Mouse (Mus musculus) CH12.LX (cell line): Measurements from ENCODE around the gene Nmrk1. TPM values are rescaled to one million over a fixed set of nuclear protein-coding genes. Genes with fewer than 3 reads are reported as not detected.
A peak's percentile ranks its signal among the peaks of the same experiment; 100 is the strongest.

ENCODE experiments used
- DNase-seq: peaks from one replicate; pipeline ENCODE4 v3.0.0-alpha.2; 2013; ENCODE audit errors: extremely low read depth
- H3K27ac ChIP-seq: 2 replicates; pipeline ENCODE4 v1.5.1; 2012; ENCODE audit warnings: low read depth, mild to moderate bottlenecking, control low read depth, moderate library complexity; ENCODE audit not compliant: insufficient read depth
- H3K27me3 ChIP-seq: replicated peaks from 2 replicates; pipeline ENCODE3; 2012; ENCODE audit warnings: inconsistent platforms
- H3K36me3 ChIP-seq, 2 experiments: replicated peaks in 1 of 2; 2 replicates each; pipeline versions ENCODE3 to v1.6.1; 2012; ENCODE audit warnings: inconsistent platforms in 1 of 2, low read length in 1 of 2, mild to moderate bottlenecking in 1 of 2, mixed read lengths in 1 of 2, moderate library complexity in 1 of 2; ENCODE audit not compliant: control insufficient read depth in 1 of 2, insufficient read depth in 1 of 2
- H3K4me1 ChIP-seq, 2 experiments: 2 replicates each; pipeline ENCODE4 v1.6.1; 2012; ENCODE audit warnings: inconsistent platforms in 1 of 2, moderate library complexity in 1 of 2; ENCODE audit not compliant: insufficient read depth in 2 of 2, control insufficient read depth in 1 of 2
- H3K4me2 ChIP-seq: 2 replicates; pipeline ENCODE4 v1.6.1; 2012; ENCODE audit warnings: low read depth, mild to moderate bottlenecking, control low read depth; ENCODE audit not compliant: poor library complexity, insufficient read depth, severe bottlenecking
- H3K4me3 ChIP-seq, 3 experiments: fragments of 150-350 bp in 1 of 3; sonication (generic) in 1 of 3; replicated peaks in 1 of 3; 2 replicates each; pipeline versions ENCODE3 to v1.5.1; 2011 to 2012; ENCODE audit warnings: low read depth in 2 of 3, low read length in 2 of 3, mild to moderate bottlenecking in 2 of 3, moderate library complexity in 2 of 3, control low read depth in 1 of 3, improper control_type of control experiment in 1 of 3, inconsistent platforms in 1 of 3, mixed read lengths in 1 of 3; ENCODE audit not compliant: poor library complexity in 1 of 3
- H3K79me2 ChIP-seq: replicated peaks from 2 replicates; pipeline ENCODE4 v1.6.1; 2012; ENCODE audit warnings: mild to moderate bottlenecking, moderate library complexity; ENCODE audit not compliant: control insufficient read depth, poor library complexity, insufficient read depth, severe bottlenecking; ENCODE audit errors: extremely low read depth
- H3K9ac ChIP-seq: 2 replicates; pipeline ENCODE4 v1.6.1; 2012; ENCODE audit warnings: low read depth, mild to moderate bottlenecking, control low read depth, moderate library complexity; ENCODE audit not compliant: insufficient read depth
- H3K9me3 ChIP-seq: replicated peaks from 2 replicates; pipeline ENCODE3; 2012; ENCODE audit warnings: low read length, inconsistent platforms, mixed read lengths
- BHLHE40 ChIP-seq: IDR thresholded peaks from 2 replicates; pipeline ENCODE4 v1.6.1; 2011; ENCODE audit warnings: mild to moderate bottlenecking, low read depth, low read length, improper control_type of control experiment
- CHD2 ChIP-seq: IDR thresholded peaks from 2 replicates; pipeline ENCODE4 v1.6.1; 2011; ENCODE audit warnings: low read length, improper control_type of control experiment
- CTCF ChIP-seq, 2 experiments: IDR thresholded peaks in 1 of 2; conservative IDR thresholded peaks in 1 of 2; 2 replicates each; pipeline ENCODE4 v1.5.1; 2011 to 2012; ENCODE audit warnings: low read depth in 2 of 2, low read length in 2 of 2, improper control_type of control experiment in 1 of 2, inconsistent platforms in 1 of 2, mild to moderate bottlenecking in 1 of 2, moderate library complexity in 1 of 2
- E2F4 ChIP-seq: IDR thresholded peaks from 2 replicates; pipeline ENCODE4 v1.6.1; 2011; ENCODE audit warnings: low read depth, low read length, improper control_type of control experiment; ENCODE audit not compliant: insufficient replicate concordance
- ETS1 ChIP-seq: conservative IDR thresholded peaks from 2 replicates; pipeline ENCODE4 v1.6.1; 2012; ENCODE audit warnings: low read depth, mild to moderate bottlenecking, inconsistent platforms, low read length, improper control_type of control experiment, moderate library complexity
- HCFC1 ChIP-seq: IDR thresholded peaks from 2 replicates; pipeline ENCODE4 v1.6.1; 2012; ENCODE audit warnings: low read depth, mild to moderate bottlenecking, inconsistent platforms, low read length, improper control_type of control experiment
- IRF4 ChIP-seq: IDR thresholded peaks from 2 replicates; pipeline ENCODE4 v1.6.1; 2014; ENCODE audit warnings: low read depth, mild to moderate bottlenecking, inconsistent platforms, low read length, improper control_type of control experiment
- JUN ChIP-seq: IDR thresholded peaks from 2 replicates; pipeline ENCODE4 v1.6.1; 2011; ENCODE audit warnings: low read depth, mild to moderate bottlenecking, low read length, improper control_type of control experiment, moderate library complexity; ENCODE audit not compliant: insufficient read depth
- JUND ChIP-seq: conservative IDR thresholded peaks from 2 replicates; pipeline ENCODE4 v1.6.1; 2011; ENCODE audit warnings: low read depth, low read length, improper control_type of control experiment
- KAT2A ChIP-seq: IDR thresholded peaks from 2 replicates; pipeline ENCODE4 v1.6.1; 2012; ENCODE audit warnings: low read length, improper control_type of control experiment, inconsistent platforms; ENCODE audit not compliant: insufficient replicate concordance
- MEF2A ChIP-seq: IDR thresholded peaks from 2 replicates; pipeline ENCODE4 v1.6.1; 2014; ENCODE audit warnings: low read depth, mild to moderate bottlenecking, inconsistent platforms, low read length, improper control_type of control experiment, borderline replicate concordance
- MYC ChIP-seq: IDR thresholded peaks from 2 replicates; pipeline ENCODE4 v1.6.1; 2011; ENCODE audit warnings: low read depth, mild to moderate bottlenecking, improper control_type of control experiment, low read length
- NRF1 ChIP-seq: IDR thresholded peaks from 2 replicates; pipeline ENCODE4 v1.6.1; 2014; ENCODE audit warnings: low read depth, mild to moderate bottlenecking, inconsistent platforms, low read length, improper control_type of control experiment, moderate library complexity
- PAX5 ChIP-seq: IDR thresholded peaks from 2 replicates; pipeline ENCODE4 v1.6.1; 2012; ENCODE audit warnings: low read length, inconsistent platforms, mixed read lengths
- POLR2A ChIP-seq: IDR thresholded peaks from 2 replicates; pipeline ENCODE4 v1.6.1; 2011; ENCODE audit warnings: low read depth, mild to moderate bottlenecking, improper control_type of control experiment, low read length
- POLR2AphosphoS2 ChIP-seq: IDR thresholded peaks from 2 replicates; pipeline ENCODE4 v1.6.1; 2011; ENCODE audit warnings: low read depth, low read length, improper control_type of control experiment
- RAD21 ChIP-seq: IDR thresholded peaks from 2 replicates; pipeline ENCODE4 v1.6.1; 2011; ENCODE audit warnings: low read depth, mild to moderate bottlenecking, low read length, improper control_type of control experiment, moderate library complexity
- RCOR1 ChIP-seq: conservative IDR thresholded peaks from 2 replicates; pipeline ENCODE4 v1.6.1; 2012; ENCODE audit warnings: low read depth, mild to moderate bottlenecking, inconsistent platforms, low read length, improper control_type of control experiment
- SIN3A ChIP-seq: IDR thresholded peaks from 2 replicates; pipeline ENCODE4 v1.6.1; 2012; ENCODE audit warnings: low read length, improper control_type of control experiment, inconsistent platforms
- SMC3 ChIP-seq: IDR thresholded peaks from 2 replicates; pipeline ENCODE4 v1.6.1; 2011; ENCODE audit warnings: low read depth, low read length, improper control_type of control experiment
- UBTF ChIP-seq: IDR thresholded peaks from 2 replicates; pipeline ENCODE4 v1.6.1; 2012; ENCODE audit warnings: low read depth, mild to moderate bottlenecking, inconsistent platforms, low read length, improper control_type of control experiment, moderate library complexity
- USF1 ChIP-seq: IDR thresholded peaks from 2 replicates; pipeline ENCODE4 v1.6.1; 2014; ENCODE audit warnings: low read depth, mild to moderate bottlenecking, inconsistent platforms, low read length, improper control_type of control experiment
- USF2 ChIP-seq: conservative IDR thresholded peaks from 2 replicates; pipeline ENCODE4 v1.6.1; 2011; ENCODE audit warnings: low read depth, low read length, improper control_type of control experiment
- ZC3H11A ChIP-seq: IDR thresholded peaks from 2 replicates; pipeline ENCODE4 v1.6.1; 2012; ENCODE audit warnings: low read depth, mild to moderate bottlenecking, inconsistent platforms, low read length, improper control_type of control experiment
- ZKSCAN1 ChIP-seq: IDR thresholded peaks from 2 replicates; pipeline ENCODE4 v1.6.1; 2012; ENCODE audit warnings: low read depth, inconsistent platforms, low read length, improper control_type of control experiment, borderline replicate concordance
- ZMIZ1 ChIP-seq: IDR thresholded peaks from 2 replicates; pipeline ENCODE4 v1.6.1; 2012; ENCODE audit warnings: low read depth, mild to moderate bottlenecking, inconsistent platforms, low read length, improper control_type of control experiment
- ZNF384 ChIP-seq: IDR thresholded peaks from 2 replicates; pipeline ENCODE4 v1.6.1; 2012; ENCODE audit warnings: low read depth, low read length, improper control_type of control experiment, inconsistent platforms
- dilution Hi-C: fragments of 300-500 bp; cut with MboI; formaldehyde crosslinking; loops from 2 replicates; pipeline ENCODE4 v1.14.3; 2020; ENCODE audit warnings: low sequenced_read_pairs; ENCODE audit not compliant: extremely low pct_unique_long_range_greater_than_20kb, extremely low pct_ligation_motif_present
- in situ Hi-C: fragments of 300-500 bp; cut with MboI; formaldehyde crosslinking; loops from 3 replicates; pipeline ENCODE4 v1.14.3; 2019; ENCODE audit warnings: low sequenced_read_pairs, low pct_ligation_motif_present, low pct_unique_long_range_greater_than_20kb, mixed read lengths
- polyA plus RNA-seq: library from polyadenylated mRNA; unstranded; fragments of >175 nt; gene quantifications from 2 replicates; pipeline ENCODE4 v1.2.1, GENCODE M21; 2012; ENCODE audit warnings: low read depth; ENCODE audit not compliant: insufficient read length
- total RNA-seq, 2 experiments: library from RNA; depleted of rRNA; stranded (reverse); fragments of 300-350 nt in 1 of 2; fragments of >200 nt in 1 of 2; gene quantifications; 2 replicates each; pipeline ENCODE4 v1.2.3; 2012 to 2014

The Nmrk1 gene
- total and polyA plus RNA-seq, 3 experiments: 9.7 to 10.1 (median 9.8) TPM

GRCm38 (mm10) chr19:18638949-18639348, 7.2 kb downstream of the Nmrk1 start (continued):
- no peak for TF ChIP-seq KAT2A
- no peak for TF ChIP-seq E2F4
- TF ChIP-seq JUND: peak; percentile 75
- TF ChIP-seq USF1: no peak
- no peak for TF ChIP-seq ZNF384
- TF ChIP-seq IRF4: peak; percentile 89
- no peak for TF ChIP-seq USF2
- no peak for TF ChIP-seq POLR2AphosphoS2
- TF ChIP-seq MYC: peak; percentile 74; the same call in 1 of the 2 replicates
- 0 out of 2 replicates have a peak, but pooled peaks have one; percentile 4 for TF ChIP-seq POLR2A
- peak; percentile 48; the same call in 1 of the 2 replicates for TF ChIP-seq RCOR1
- TF ChIP-seq MEF2A: peak; percentile 65; the same call in 1 of the 2 replicates
- no peak for TF ChIP-seq PAX5
- TF ChIP-seq RAD21: no peak

DNA sequence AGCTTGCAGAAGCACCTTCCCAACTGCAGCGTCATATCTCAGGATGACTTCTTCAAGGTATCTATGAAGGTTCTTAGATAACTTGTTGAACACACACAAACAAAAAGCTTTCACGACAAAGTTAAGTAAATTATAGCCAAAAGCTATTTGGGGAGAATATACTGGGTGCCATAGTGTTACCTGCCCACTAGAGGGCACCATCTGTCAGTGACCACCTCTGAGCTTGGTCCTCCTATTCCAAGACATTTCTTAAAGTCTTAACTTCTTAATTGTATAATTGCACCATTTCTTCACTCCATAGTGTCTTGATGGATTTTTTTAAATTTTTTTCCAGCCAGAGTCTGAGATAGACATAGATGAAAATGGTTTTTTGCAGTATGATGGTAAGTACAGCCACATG, 7.8 kb downstream of the Nmrk1 start:
- H3K9ac ChIP-seq: 0 out of 2 replicates have a peak overlapping the region, but pooled peaks have one; percentile 20
- peak; percentile 74 for TF ChIP-seq RAD21
- no peak for TF ChIP-seq UBTF
- no peak for TF ChIP-seq PAX5
- no peak for TF ChIP-seq ETS1
- no peak for TF ChIP-seq USF1
- TF ChIP-seq BHLHE40: no peak
- TF ChIP-seq ZC3H11A: no peak
- no peak for TF ChIP-seq NRF1
- no peak for TF ChIP-seq RCOR1
- no peak for TF ChIP-seq JUN
- no peak for TF ChIP-seq KAT2A
- TF ChIP-seq CHD2: no peak
- no peak for TF ChIP-seq SIN3A
- peak; percentile 54 for TF ChIP-seq SMC3
- no peak for TF ChIP-seq USF2
- TF ChIP-seq ZMIZ1: no peak
- TF ChIP-seq HCFC1: no peak
- peak; percentile 80 to 81 for TF ChIP-seq CTCF (conservative IDR thresholded peaks at IDR 0.05 in 1 of 2, IDR thresholded peaks at IDR 0.05 in 1 of 2; ENCODE audit: low read depth in 2 of 2, low read length in 2 of 2)
- TF ChIP-seq ZKSCAN1: no peak
- TF ChIP-seq, all 38 proteins: peak for 3
- H3K36me3 ChIP-seq: peaks cover 12 to 34% of the 10 kb centered on the region in 2 experiments
- peak overlapping the region; percentile 60 for H3K4me2 ChIP-seq
- no peaks in the 10 kb centered on the region for H3K27me3 ChIP-seq
- H3K27ac ChIP-seq: peak overlapping the region; percentile 80
- no peak overlapping the region for H3K4me3 ChIP-seq
- no peak for DNase-seq
- dilution Hi-C loops: no loop called here
- H3K79me2 ChIP-seq: no peaks in the 10 kb centered on the region
- H3K9me3 ChIP-seq: no peaks in the 10 kb centered on the region
- peaks cover 6 to 34% of the 10 kb centered on the region in 2 experiments for H3K4me1 ChIP-seq
- in situ Hi-C loops: no loop called here
